Mouse (Mus musculus): ENCODE data around the gene Sh3bp5. TPM values are rescaled to one million over a fixed set of nuclear protein-coding genes. Genes with fewer than 3 reads are reported as not detected.
A peak's percentile ranks its signal among the peaks of the same experiment; 100 is the strongest.

Sh3bp5 gene
- polyA plus RNA-seq, 1 experiment from 2014 or later: 13.6 TPM

GRCm38 (mm10) chr14:31335765-31336164 lies 100.1 kb downstream of the Sh3bp5 start:
- H3K4me2 ChIP-seq (replicated peaks; ENCODE audit: low read depth, low read length): peak overlapping the region; percentile 54
- ATAC-seq (ENCODE audit: low FRiP score) (no peak), DNase-seq (ENCODE audit: low spot score) (no peak)
- 62% methylated on average over 3 of the region's 3 CpGs for WGBS
- no peaks in the 10 kb centered on the region for H3K9me3 ChIP-seq (ENCODE audit: control insufficient read depth, low read length)
- no peaks in the 10 kb centered on the region for H3K27me3 ChIP-seq (ENCODE audit: control insufficient read depth, insufficient read depth, low read length)
- no peaks in the 10 kb centered on the region for H3K36me3 ChIP-seq (ENCODE audit: control insufficient read depth, insufficient read depth, low read length)
- no peaks in the 10 kb centered on the region for H3K4me1 ChIP-seq (replicated peaks; ENCODE audit: control insufficient read depth, insufficient read depth, low read length)
- H3K9ac ChIP-seq (ENCODE audit: low read depth, low read length): no peak overlapping the region
- no peak overlapping the region for H3K27ac ChIP-seq (ENCODE audit: low read depth, low read length)
- H3K4me3 ChIP-seq (ENCODE audit: low read depth, low read length): peak overlapping the region; percentile 61

GRCm38 (mm10) chr14:31330957-31331356 lies 104.9 kb downstream of the Sh3bp5 start:
- H3K4me2 ChIP-seq (replicated peaks; ENCODE audit: low read depth, low read length): no peak overlapping the region
- ATAC-seq (ENCODE audit: low FRiP score): no peak
- H3K9ac ChIP-seq (ENCODE audit: low read depth, low read length): no peak overlapping the region
- no peaks in the 10 kb centered on the region for H3K4me1 ChIP-seq (replicated peaks; ENCODE audit: control insufficient read depth, insufficient read depth, low read length)
- 82% methylated on average over 4 of the region's 4 CpGs for WGBS
- H3K9me3 ChIP-seq (ENCODE audit: control insufficient read depth, low read length): no peaks in the 10 kb centered on the region
- H3K27ac ChIP-seq (ENCODE audit: low read depth, low read length): no peak overlapping the region
- no peaks in the 10 kb centered on the region for H3K36me3 ChIP-seq (ENCODE audit: control insufficient read depth, insufficient read depth, low read length)
- no peak overlapping the region for H3K4me3 ChIP-seq (ENCODE audit: low read depth, low read length)
- DNase-seq (ENCODE audit: low spot score): no peak
- no peaks in the 10 kb centered on the region for H3K27me3 ChIP-seq (ENCODE audit: control insufficient read depth, insufficient read depth, low read length)

GRCm38 (mm10) chr14:31329741-31330140 lies 106.1 kb downstream of the Sh3bp5 start:
- DNase-seq (ENCODE audit: low spot score) (no peak), ATAC-seq (ENCODE audit: low FRiP score) (no peak)
- 59% methylated on average over 2 of the region's 2 CpGs for WGBS

GRCm38 (mm10) chr14:31327681-31328080 lies 108.2 kb downstream of the Sh3bp5 start:
- no peak overlapping the region for H3K27ac ChIP-seq (ENCODE audit: low read depth, low read length)
- H3K27me3 ChIP-seq (ENCODE audit: control insufficient read depth, insufficient read depth, low read length): no peaks in the 10 kb centered on the region
- no peaks in the 10 kb centered on the region for H3K4me1 ChIP-seq (replicated peaks; ENCODE audit: control insufficient read depth, insufficient read depth, low read length)
- no peak for DNase-seq (ENCODE audit: low spot score)
- no peaks in the 10 kb centered on the region for H3K9me3 ChIP-seq (ENCODE audit: control insufficient read depth, low read length)
- no peak overlapping the region for H3K4me2 ChIP-seq (replicated peaks; ENCODE audit: low read depth, low read length)
- H3K9ac ChIP-seq (ENCODE audit: low read depth, low read length): no peak overlapping the region
- WGBS: 84% methylated on average over 4 of the region's 4 CpGs
- no peak overlapping the region for H3K4me3 ChIP-seq (ENCODE audit: low read depth, low read length)
- H3K36me3 ChIP-seq (ENCODE audit: control insufficient read depth, insufficient read depth, low read length): no peaks in the 10 kb centered on the region
- no peak for ATAC-seq (ENCODE audit: low FRiP score)

More at GRCm38 (mm10) chr14:31329741-31330140, 106.1 kb downstream of the Sh3bp5 start:
- H3K9me3 ChIP-seq (ENCODE audit: control insufficient read depth, low read length): no peaks in the 10 kb centered on the region
- no peaks in the 10 kb centered on the region for H3K27me3 ChIP-seq (ENCODE audit: control insufficient read depth, insufficient read depth, low read length)
- no peak overlapping the region for H3K27ac ChIP-seq (ENCODE audit: low read depth, low read length)
- H3K9ac ChIP-seq (ENCODE audit: low read depth, low read length): no peak overlapping the region
- H3K4me1 ChIP-seq (replicated peaks; ENCODE audit: control insufficient read depth, insufficient read depth, low read length): no peaks in the 10 kb centered on the region
- no peak overlapping the region for H3K4me2 ChIP-seq (replicated peaks; ENCODE audit: low read depth, low read length)
- no peaks in the 10 kb centered on the region for H3K36me3 ChIP-seq (ENCODE audit: control insufficient read depth, insufficient read depth, low read length)
- H3K4me3 ChIP-seq (ENCODE audit: low read depth, low read length): no peak overlapping the region

- Histone ChIP-seq H3K4me1 (replicated peaks; ENCODE audit: control insufficient read depth, insufficient read depth, low read length) (no peaks in the 10 kb centered on the region), H3K27me3 (ENCODE audit: control insufficient read depth, insufficient read depth, low read length) (no peaks in the 10 kb centered on the region), H3K9me3 (ENCODE audit: control insufficient read depth, low read length) (no peaks in the 10 kb centered on the region), H3K36me3 (ENCODE audit: control insufficient read depth, insufficient read depth, low read length) (no peaks in the 10 kb centered on the region), H3K4me3 (ENCODE audit: low read depth, low read length) (no peak overlapping the region), H3K9ac (ENCODE audit: low read depth, low read length) (no peak overlapping the region), H3K27ac (ENCODE audit: low read depth, low read length) (no peak overlapping the region), H3K4me2 (replicated peaks; ENCODE audit: low read depth, low read length) (no peak overlapping the region)
- no peak for DNase-seq (ENCODE audit: low spot score)
- WGBS: 83% methylated on average over 1 of the region's 1 CpGs
- ATAC-seq (ENCODE audit: low FRiP score): no peak
Measured at GRCm38 (mm10) chr14:31327196-31327595, 108.7 kb downstream of the Sh3bp5 start.

GRCm38 (mm10) chr14:31326770-31327169 lies 109.1 kb downstream of the Sh3bp5 start:
- H3K9ac ChIP-seq (ENCODE audit: low read depth, low read length): no peak overlapping the region
- H3K9me3 ChIP-seq (ENCODE audit: control insufficient read depth, low read length): no peaks in the 10 kb centered on the region
- no peak overlapping the region for H3K4me3 ChIP-seq (ENCODE audit: low read depth, low read length)
- no peak overlapping the region for H3K27ac ChIP-seq (ENCODE audit: low read depth, low read length)
- no peaks in the 10 kb centered on the region for H3K4me1 ChIP-seq (replicated peaks; ENCODE audit: control insufficient read depth, insufficient read depth, low read length)
- no peaks in the 10 kb centered on the region for H3K27me3 ChIP-seq (ENCODE audit: control insufficient read depth, insufficient read depth, low read length)
- ATAC-seq (ENCODE audit: low FRiP score) (no peak), DNase-seq (ENCODE audit: low spot score) (no peak)
- WGBS: 82% methylated on average over 7 of the region's 7 CpGs
- no peaks in the 10 kb centered on the region for H3K36me3 ChIP-seq (ENCODE audit: control insufficient read depth, insufficient read depth, low read length)
- no peak overlapping the region for H3K4me2 ChIP-seq (replicated peaks; ENCODE audit: low read depth, low read length)

- no peaks in the 10 kb centered on the region for H3K9me3 ChIP-seq (ENCODE audit: control insufficient read depth, low read length)
- H3K36me3 ChIP-seq (ENCODE audit: control insufficient read depth, insufficient read depth, low read length): no peaks in the 10 kb centered on the region
- H3K27ac ChIP-seq (ENCODE audit: low read depth, low read length): no peak overlapping the region
- ATAC-seq (ENCODE audit: low FRiP score) (no peak), DNase-seq (ENCODE audit: low spot score) (no peak)
- H3K27me3 ChIP-seq (ENCODE audit: control insufficient read depth, insufficient read depth, low read length): no peaks in the 10 kb centered on the region
- H3K9ac ChIP-seq (ENCODE audit: low read depth, low read length): no peak overlapping the region
- H3K4me1 ChIP-seq (replicated peaks; ENCODE audit: control insufficient read depth, insufficient read depth, low read length): no peaks in the 10 kb centered on the region
- H3K4me3 ChIP-seq (ENCODE audit: low read depth, low read length): no peak overlapping the region
- no peak overlapping the region for H3K4me2 ChIP-seq (replicated peaks; ENCODE audit: low read depth, low read length)
- 46% methylated on average over 5 of the region's 5 CpGs for WGBS
Measured at GRCm38 (mm10) chr14:31325551-31325950, 110.3 kb downstream of the Sh3bp5 start.

GRCm38 (mm10) chr14:31324851-31325250 lies 111.0 kb downstream of the Sh3bp5 start:
- no peak overlapping the region for H3K4me2 ChIP-seq (replicated peaks; ENCODE audit: low read depth, low read length)
- DNase-seq (ENCODE audit: low spot score): peak; percentile 24
- H3K9me3 ChIP-seq (ENCODE audit: control insufficient read depth, low read length): no peaks in the 10 kb centered on the region
- WGBS: 60% methylated on average over 10 of the region's 10 CpGs
- no peak overlapping the region for H3K9ac ChIP-seq (ENCODE audit: low read depth, low read length)
- no peak overlapping the region for H3K4me3 ChIP-seq (ENCODE audit: low read depth, low read length)
- H3K27ac ChIP-seq (ENCODE audit: low read depth, low read length): no peak overlapping the region
- no peaks in the 10 kb centered on the region for H3K27me3 ChIP-seq (ENCODE audit: control insufficient read depth, insufficient read depth, low read length)
- no peaks in the 10 kb centered on the region for H3K4me1 ChIP-seq (replicated peaks; ENCODE audit: control insufficient read depth, insufficient read depth, low read length)
- ATAC-seq (ENCODE audit: low FRiP score): no peak
- no peaks in the 10 kb centered on the region for H3K36me3 ChIP-seq (ENCODE audit: control insufficient read depth, insufficient read depth, low read length)

- ATAC-seq (ENCODE audit: low FRiP score): no peak
- peak within 1 kb of the TSS; percentile 49 for H3K4me2 ChIP-seq (replicated peaks; ENCODE audit: low read depth, low read length)
- no peak within 1 kb of the TSS for H3K27ac ChIP-seq (ENCODE audit: low read depth, low read length)
- H3K27me3 ChIP-seq (ENCODE audit: control insufficient read depth, insufficient read depth, low read length): no peaks in the 10 kb centered on the region
- H3K36me3 ChIP-seq (ENCODE audit: control insufficient read depth, insufficient read depth, low read length): no peaks in the 10 kb centered on the region
- H3K9ac ChIP-seq (ENCODE audit: low read depth, low read length): peak within 1 kb of the TSS; percentile 50
- H3K9me3 ChIP-seq (ENCODE audit: control insufficient read depth, low read length): no peaks in the 10 kb centered on the region
- DNase-seq (ENCODE audit: low spot score): peak; percentile 65
- 31% methylated on average over 28 of the region's 28 CpGs for WGBS
- peak within 1 kb of the TSS; percentile 28 for H3K4me3 ChIP-seq (ENCODE audit: low read depth, low read length)
- no peaks in the 10 kb centered on the region for H3K4me1 ChIP-seq (replicated peaks; ENCODE audit: control insufficient read depth, insufficient read depth, low read length)
Measured at GRCm38 (mm10) chr14:31323849-31324792, 111.8 kb downstream of the Sh3bp5 start, which contains the start of gene Dnah1. Gene Dnah1 (minus strand): TSS chr14:31323896.

All from hindbrain, embryonic 11.5 days (tissue).